Mouse (Mus musculus) splenic B cell, adult 2 months (primary cell): ENCODE measurements around the gene Grip1.

Source experiments
- DNase-seq: peaks from one replicate; pipeline ENCODE4 v3.0.0-alpha.2; 2011; ENCODE audit warnings: low read depth, low spot score
- H3K27me3 ChIP-seq: 2 replicates; pipeline ENCODE4 v1.6.1; 2012; ENCODE audit warnings: mild to moderate bottlenecking, low read length, moderate library complexity, mixed read lengths; ENCODE audit not compliant: control insufficient read depth, poor library complexity, insufficient read depth, severe bottlenecking
- H3K36me3 ChIP-seq: 2 replicates; pipeline ENCODE4 v1.6.1; 2012; ENCODE audit warnings: mild to moderate bottlenecking, low read length, moderate library complexity, mixed read lengths; ENCODE audit not compliant: control insufficient read depth, poor library complexity, insufficient read depth, severe bottlenecking

Gene Grip1

DNA sequence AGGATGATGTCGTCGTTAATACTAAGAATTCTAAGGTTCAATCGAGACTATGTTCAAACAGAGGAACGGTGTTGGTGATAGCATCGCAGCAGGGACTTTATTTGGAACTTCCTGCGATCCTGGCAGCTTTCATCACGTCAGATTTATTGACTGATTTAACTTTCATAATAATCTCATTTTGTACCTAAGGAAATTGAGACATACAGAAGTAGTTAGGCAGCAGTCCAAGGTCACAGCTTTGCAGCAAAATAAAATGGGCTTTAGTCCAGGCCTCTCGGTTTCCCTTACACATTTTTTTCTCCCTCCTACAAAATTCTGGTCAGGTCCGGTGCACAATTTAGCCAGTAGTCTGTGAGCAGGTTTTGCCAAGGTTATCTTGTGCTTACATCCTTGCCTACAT, 178.3 kb downstream of the Grip1 start:
- no peak for DNase-seq
- H3K36me3 ChIP-seq, result no peaks in the 10 kb centered on the region
- H3K27me3 ChIP-seq, result no peaks in the 10 kb centered on the region

DNA sequence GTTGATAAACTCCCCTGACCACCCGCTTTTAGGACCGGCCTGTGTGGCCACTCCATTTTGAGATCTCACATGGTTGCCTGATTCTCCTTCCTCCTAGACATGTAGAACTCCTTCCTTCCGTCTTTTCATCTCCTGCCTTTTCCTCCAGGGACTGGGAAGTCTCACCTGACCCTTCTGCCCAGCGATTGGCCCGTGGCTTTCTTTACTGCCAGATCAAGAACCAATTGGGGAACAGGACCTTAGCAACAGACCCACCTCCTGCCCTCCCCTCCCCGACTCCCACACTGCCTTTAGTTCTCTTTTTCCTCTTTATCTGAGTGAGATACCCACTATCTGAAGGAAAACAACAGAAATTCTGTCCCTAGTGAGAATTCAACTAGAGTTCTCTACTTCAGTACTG, 180.9 kb downstream of the Grip1 start:
- no peaks in the 10 kb centered on the region for H3K36me3 ChIP-seq
- no peaks in the 10 kb centered on the region for H3K27me3 ChIP-seq
- no peak for DNase-seq

DNA sequence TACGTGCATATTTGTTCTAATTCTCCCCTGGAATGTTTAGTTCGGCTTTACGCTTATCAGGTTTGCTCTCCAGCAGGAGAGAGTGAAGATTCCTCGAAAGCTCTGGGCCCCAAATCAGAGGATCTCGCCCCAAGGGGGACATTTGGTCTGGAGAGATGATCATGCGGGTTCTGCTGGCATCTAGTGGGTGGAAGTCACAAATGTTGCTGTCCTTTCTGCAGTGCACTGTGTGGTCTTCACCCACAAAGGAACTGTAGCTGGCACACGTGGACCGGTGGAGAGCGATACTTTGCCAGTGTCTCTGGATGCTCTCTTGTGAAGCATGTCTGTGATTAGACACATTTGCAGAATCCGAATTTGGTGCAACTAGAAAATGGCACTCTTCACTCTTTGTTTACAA, 186.9 kb downstream of the Grip1 start:
- no peak for DNase-seq

DNA sequence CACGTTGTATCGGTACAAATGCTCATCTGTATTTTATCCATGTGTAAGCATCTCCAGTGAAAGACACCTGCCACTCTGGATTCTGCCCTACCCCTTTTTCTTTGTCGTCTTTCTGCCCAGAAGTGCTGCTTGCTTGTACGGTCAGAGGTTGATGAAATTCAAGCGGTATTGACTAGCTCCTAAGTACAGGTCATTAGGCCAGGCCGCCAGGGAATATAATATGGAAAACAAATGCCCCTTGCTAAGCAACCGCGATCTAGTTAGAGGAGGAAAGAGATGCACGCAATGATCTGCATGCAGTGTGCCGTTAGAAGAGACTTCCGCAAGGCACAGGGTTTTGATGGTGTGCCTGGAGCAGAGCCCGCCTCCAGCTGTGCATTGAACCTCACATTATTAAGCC, 187.4 kb downstream of the Grip1 start:
- H3K27me3 ChIP-seq, result no peaks in the 10 kb centered on the region
- no peak for DNase-seq
- no peaks in the 10 kb centered on the region for H3K36me3 ChIP-seq

More for the DNA sequence above, 186.9 kb downstream of the Grip1 start:
- no peaks in the 10 kb centered on the region for H3K36me3 ChIP-seq
- no peaks in the 10 kb centered on the region for H3K27me3 ChIP-seq

DNA sequence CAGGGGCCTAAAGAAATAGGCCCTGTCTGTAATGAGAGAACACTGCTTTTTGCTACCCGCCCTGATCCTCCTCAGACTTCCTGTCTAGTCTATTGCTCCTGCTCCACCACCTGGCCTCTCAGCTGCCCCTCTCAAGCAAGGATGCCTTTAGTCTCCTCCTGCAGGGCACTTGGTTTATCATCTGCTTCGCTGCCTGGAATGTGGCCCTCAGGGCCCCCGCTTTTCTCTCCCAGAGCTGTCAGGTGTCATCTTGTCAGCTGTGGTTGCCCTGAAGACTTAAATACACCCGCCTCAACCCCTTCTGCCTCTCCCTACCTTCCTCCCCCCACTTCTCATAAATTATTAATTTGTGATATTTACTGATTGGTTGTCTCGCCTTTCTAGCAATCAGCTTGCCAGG, 190.7 kb downstream of the Grip1 start:
- no peaks in the 10 kb centered on the region for H3K27me3 ChIP-seq

DNA sequence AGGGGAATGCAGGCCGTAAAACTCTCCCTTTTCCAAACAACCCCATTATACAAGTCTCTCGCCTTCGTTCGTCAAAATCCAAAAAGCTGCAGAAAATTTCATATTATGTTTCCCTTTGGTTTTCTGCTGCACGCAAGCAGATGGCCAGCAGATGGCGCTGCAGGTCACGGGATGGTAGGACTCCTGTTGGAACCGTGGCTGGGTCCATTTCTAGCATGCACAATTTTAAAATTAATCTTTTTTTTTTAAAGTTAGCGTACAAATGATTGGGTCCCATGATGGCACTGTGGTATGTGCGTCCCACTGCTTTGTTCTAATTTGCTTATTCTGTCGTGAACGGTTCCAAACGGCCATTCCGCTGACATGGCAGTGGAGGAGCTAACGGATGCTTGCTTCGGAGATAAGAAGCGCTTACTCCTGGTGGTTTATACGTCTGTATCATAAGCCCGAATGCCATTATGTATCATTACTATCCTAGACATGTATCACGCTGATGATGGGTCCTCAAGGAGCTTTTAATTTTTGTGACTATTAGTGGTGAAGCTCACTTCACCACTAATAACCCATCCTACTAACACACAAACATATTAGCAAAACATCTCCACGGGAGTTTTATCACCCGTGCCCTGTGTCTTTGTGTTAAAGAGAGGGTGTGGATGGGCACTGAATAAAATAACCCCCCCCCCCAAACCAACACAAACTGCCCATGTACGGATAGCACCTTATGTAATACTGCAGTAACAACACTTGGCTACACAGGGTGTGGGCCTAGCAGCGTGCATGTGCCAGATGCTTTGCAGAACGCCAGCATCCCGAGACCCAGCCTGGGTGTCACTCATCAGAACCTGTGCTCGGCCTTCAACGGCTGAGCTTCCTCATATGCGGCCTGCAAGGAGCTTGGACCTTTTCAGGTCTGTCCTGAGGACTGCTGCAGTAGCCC, 193.1 kb downstream of the Grip1 start:
- no peaks in the 10 kb centered on the region for H3K36me3 ChIP-seq
- DNase-seq, result peak; percentile 14

More for the DNA sequence above, 190.7 kb downstream of the Grip1 start:
- no peak for DNase-seq
- H3K36me3 ChIP-seq, result no peaks in the 10 kb centered on the region

DNA sequence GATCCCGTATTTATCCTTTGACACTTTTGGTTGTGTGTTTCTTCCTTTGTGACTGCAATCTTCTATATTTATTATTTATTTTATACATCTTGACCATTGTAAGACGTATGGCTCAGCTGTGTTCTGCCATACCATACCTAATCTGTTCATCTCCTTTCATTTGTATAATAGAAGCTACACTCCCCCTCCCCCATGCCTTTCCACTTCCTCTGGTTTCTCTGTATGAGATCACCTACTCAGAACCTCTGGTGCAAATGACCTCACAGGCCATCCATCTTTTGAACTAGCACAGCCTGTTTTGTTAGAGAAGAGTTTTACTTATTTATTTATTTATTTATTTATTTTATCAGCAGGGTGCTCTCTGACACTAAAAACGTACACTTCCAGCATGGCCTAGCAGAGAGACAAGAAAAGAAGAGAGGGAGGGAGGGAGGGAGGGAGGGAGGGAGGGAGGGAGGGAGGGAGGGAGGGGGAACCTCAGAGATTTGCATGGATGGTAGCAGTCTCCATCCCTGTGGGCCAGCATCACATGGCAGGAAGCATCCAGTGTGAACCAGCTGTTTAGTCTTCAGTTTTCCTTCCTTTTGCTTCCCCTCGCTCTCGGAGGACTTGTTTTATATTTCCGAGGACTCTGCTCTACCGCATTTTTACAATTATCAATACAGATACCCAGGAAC, 207.2 kb downstream of the Grip1 start:
- DNase-seq, result no peak
- Histone ChIP-seq H3K36me3 (no peaks in the 10 kb centered on the region), H3K27me3 (no peaks in the 10 kb centered on the region)

More for the DNA sequence above, 193.1 kb downstream of the Grip1 start:
- no peaks in the 10 kb centered on the region for H3K27me3 ChIP-seq

DNA sequence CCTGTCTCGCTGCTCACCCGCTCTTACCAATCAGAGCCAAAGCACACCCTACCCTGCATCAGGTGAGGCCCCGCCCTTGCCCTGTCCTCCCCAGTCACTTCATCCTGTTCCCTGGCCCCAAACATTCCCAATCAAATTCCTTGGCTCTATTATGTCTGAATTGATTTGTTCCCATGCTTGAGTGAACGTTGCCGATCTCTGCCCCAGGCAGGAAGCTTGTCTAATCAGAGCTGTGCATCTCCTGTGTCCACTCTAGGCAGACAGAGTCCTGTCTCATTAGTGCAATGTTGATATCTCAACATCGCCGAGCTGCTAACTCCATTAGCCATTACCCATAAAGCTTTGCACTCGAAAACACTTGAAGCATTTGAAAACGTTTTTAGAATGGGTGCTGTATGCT, 210.0 kb downstream of the Grip1 start:
- Histone ChIP-seq H3K36me3 (no peaks in the 10 kb centered on the region), H3K27me3 (no peaks in the 10 kb centered on the region)
- DNase-seq, result no peak

DNA sequence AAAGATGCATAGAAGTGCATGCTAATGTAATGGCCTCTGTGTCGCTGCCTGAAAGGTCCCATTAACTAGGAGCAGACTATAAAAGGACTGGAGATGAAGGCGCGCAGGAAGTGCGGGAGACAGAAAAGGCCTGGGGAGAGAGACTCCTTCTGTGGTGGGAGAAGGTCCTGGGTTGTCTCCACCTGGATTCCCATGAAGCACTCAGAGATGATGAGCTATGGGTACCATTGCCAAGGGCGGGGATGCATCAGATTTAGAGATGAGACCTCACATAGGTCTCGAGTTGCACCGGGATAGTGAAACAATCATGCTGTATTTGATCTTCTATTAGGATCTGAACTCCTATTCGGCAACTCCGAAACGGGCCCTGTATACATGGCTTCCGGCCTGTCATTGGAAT, 212.8 kb downstream of the Grip1 start:
- DNase-seq, result no peak
- Histone ChIP-seq H3K27me3 (no peaks in the 10 kb centered on the region), H3K36me3 (no peaks in the 10 kb centered on the region)

DNA sequence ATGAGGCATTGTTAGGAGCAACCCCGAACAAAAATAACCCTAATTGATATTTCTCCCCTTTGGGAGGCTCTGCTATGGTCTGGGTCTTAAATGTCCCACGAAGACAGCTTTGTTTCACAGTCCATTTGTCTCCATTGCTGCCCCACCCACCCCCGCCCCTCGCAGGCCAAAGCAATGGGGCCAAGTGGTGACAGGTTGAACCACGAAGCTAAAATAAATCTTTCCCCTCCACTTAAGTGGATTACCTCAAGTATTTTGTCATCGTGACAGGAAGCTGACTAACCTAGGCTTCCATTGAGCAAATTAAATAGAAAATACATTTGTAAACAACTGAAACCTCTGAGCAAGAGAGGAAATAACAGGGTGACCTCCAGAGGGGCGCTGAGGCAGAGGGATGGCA, 216.8 kb downstream of the Grip1 start:
- DNase-seq, result no peak
- H3K27me3 ChIP-seq, result no peaks in the 10 kb centered on the region
- no peaks in the 10 kb centered on the region for H3K36me3 ChIP-seq

DNA sequence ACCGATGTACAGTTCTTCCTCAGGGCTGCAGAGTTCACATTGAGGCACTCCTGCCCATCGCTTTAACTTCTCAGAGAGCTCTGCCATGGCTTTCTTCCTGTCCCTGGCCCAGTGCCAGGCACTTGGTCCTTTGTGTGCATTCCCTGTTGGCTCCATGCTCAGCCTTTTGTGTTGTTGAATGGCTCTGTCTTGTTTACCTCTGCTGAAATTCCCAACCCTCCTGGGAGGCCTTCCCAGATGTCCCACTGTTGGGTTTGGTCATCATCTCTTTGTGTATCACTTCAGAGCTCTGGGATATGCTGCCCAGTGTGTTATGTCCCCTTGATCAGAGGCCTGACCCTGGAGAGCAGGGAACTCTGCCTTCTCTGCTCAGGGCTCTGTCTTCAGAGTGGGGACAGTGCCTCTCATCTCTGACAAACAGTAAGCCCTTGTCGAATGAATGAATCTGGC, 230.8 kb downstream of the Grip1 start:
- DNase-seq, result no peak
- Histone ChIP-seq H3K27me3 (no peaks in the 10 kb centered on the region), H3K36me3 (no peaks in the 10 kb centered on the region)

DNA sequence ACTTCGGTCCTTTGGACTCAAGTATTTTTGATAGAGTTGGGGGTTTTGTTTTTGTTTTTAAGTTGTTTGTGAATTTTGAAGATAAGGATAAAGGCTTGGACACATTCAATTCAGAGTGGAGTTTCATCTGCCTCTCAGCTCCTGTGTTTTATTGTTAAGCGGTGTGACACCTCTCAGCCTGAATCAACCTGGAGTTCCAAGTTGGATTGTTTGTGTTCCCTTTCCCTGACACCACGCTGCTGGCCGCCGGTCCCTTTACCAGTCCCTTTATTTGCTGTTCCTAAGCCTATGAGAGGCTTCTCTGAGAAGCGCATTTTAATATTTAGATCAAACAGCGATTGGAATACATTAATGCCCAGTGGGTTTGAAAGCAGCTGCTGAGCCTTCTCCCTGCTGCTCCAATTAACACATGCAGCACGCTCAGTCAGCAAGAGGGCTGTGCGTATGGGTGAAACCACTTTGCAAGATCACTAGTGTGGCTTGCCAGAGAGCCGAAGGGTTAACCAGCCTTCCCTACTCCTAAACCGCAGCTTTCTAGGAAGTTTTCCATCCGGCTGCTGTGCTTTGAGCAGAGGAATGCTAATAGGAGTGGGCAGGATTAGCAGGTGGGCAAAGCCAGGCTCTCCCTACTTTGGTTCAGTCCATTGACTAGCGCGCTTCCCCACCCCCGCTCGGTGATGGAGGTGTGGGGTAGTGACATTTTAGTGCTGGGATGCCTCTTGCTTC, 237.9 kb downstream of the Grip1 start:
- no peaks in the 10 kb centered on the region for H3K36me3 ChIP-seq
- H3K27me3 ChIP-seq, result no peaks in the 10 kb centered on the region
- no peak for DNase-seq

DNA sequence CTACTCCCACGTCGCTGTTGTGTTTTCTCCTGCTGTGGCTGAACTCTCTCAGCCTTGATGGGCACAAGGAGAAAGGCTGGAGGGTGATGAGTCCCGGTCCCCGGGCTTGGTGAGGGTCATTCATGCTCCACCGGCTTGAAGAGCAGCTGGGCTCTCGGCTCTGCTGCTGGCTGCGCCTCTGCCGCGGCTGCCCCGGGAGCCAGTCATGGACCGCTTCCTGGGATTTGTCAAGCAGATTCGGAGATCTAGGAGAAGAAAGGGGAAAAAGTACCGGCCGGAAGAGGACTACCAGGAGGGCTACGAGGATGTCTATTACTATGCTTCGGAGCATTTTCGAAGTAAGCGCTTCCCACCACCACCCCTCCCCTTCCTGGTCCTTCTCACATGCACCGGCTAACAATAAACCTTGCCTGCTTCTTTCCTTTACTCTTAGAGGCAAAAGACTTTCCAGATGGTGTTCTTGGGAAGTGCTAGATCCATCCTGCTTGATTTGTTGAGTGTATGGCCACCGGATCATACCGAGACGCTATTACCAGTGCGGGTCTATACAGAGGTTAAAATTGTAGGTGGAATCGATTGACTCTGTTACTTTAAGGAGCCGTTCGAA, 238.8 kb downstream of the Grip1 start:
- DNase-seq, result no peak
- no peaks in the 10 kb centered on the region for H3K36me3 ChIP-seq

DNA sequence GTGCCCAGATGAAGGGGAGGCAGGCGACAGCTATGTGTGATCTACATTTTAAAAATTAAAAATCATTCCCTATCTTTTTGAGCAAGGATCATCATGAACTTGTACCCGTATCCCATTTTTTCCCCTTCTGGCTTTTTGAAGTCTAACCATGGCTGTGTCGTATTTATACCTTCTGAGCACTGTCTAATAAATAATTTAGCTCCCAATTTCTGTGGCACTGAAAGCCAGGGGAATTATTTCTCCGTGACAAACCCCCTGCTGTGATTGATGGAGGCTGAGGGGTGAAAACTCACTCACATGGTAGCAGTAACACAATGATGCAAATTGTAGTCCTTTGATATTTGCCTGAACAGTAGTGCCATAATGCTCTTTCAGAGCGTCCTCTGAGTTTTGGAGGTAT, 239.8 kb downstream of the Grip1 start:
- no peaks in the 10 kb centered on the region for H3K36me3 ChIP-seq
- DNase-seq, result no peak
- no peaks in the 10 kb centered on the region for H3K27me3 ChIP-seq

More for the DNA sequence above, 238.8 kb downstream of the Grip1 start:
- H3K27me3 ChIP-seq, result no peaks in the 10 kb centered on the region
